Mouse (Mus musculus) natural killer cell, adult 2 months (primary cell): ENCODE data around the gene Ticam1.
"Not testable (repeated sequence)": the region's sequence is repeated elsewhere in the genome, so short reads cannot be mapped to it uniquely, and the experiment has no call there.

Experiments used
- DNase-seq, 2 experiments: peaks; one replicate each; pipeline ENCODE4 v3.0.0; 2022; ENCODE audit warnings: low spot score in 2 of 2

The Ticam1 gene

DNA sequence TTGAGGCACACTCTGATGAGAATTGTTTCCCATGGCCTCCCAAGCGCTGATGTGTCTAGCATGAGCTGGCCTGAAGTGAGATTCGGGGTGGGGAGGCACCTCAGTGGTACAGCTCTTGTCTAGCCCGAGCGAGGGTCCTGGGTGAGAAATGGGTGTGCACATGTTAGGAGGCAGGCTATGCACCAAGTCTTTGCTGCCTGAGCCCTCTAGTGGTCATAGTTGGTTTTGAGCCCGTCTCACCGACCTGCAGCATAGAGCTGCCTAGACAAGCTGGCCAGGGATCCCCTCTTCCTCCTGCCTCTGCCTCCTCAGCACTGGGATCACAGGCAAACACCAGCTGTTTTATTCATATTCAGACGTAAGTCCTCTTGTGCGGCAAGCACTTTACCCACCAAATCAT lies 12.6 kb downstream of the Ticam1 start:
- peak; percentile 59 to 75 for DNase-seq

DNA sequence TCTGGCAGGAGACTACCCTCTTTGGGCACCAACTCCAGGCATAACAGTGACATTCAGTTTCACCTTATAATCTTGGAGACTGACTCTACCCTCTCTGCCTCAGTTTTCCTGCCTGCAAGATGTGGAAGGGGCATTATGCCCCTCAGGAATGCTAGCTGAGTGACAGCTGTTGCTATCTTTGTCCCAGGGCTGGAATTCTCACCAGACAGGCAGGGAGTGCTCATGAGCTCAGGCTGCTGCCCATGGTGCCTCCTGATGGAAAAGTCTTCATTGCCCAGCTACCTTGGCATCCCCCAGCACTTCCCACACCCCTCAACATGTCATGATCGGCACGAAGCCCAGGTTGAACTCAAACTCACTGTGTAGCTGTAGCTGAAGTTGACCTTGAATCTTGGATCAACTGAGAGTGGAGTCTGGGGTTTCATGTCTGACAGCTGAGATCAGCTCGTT lies 13.9 kb downstream of the Ticam1 start:
- no peak for DNase-seq

DNA sequence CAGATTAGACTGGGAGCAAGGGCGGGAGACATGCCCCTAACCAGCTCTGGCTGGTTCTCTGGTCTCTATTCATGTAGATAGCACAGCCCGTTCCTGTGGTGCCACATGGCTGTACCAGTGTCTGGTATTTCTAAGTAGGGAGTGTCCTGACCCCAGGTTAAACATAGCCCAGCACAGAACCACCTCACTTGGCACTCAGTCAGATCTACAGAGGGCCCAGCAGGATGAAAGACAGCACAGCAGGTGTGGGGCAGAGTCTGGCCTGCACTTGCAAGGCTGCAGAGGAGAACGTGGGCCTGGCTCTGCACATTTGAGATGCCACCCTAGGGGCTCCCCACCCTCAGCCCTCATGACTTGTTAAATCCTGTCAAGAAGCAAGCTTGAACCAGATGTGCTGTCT lies 15.4 kb downstream of the Ticam1 start:
- no peak for DNase-seq

DNA sequence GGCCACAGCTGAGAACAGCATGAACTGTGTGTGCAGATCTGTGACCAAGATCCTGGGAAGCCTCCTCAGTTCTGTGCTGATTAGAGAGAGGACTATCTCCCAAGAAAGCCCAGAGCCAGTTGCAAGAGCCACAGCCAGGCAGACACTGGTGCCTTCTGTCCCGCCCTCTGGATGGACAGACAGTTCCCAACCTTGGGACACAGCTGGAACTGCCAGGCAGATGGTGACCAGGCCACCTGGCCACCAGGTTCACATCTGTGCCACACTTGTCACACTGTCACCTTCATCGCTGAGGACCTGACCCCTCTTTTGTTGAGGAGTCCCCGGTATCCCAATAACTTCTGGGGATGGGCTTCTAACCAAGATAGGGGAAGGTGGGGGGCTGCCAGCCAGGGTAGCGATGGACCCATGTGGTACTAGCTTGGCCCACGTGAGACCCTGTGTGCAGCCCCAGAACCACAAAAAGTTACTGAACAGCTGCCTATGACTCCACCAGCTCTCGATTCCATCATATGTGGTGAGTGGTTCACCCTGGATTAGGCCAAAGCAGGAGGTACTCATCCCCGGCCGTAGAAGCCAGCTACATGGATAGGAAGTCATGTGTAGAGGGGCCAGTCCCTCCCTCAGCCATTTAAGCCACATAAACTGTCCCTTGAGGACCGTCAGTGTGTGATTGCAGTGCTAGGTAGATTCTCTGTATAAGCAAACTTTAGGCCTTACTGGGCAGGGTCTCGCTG lies 17.1 kb downstream of the Ticam1 start:
- no peak for DNase-seq

DNA sequence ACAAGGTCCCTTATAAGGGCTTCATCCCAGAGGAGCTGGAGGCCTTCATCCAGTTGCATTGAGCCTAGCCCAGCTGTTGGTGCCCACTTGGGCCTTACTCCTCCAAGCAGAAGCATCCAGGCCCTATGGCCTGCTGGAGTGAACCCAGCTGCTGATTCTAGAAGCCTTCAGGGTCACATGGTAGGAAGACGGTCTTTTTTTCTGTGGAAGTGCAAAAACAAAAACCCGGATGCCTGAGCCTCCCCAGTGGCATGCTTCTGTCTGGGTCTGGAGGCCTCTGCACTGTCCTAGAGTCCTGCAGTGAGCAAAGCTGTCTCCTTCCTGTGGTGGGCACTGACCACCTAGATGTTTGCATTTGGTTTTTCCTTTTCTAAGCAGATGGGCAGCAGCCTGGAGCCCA lies 17.8 kb downstream of the Ticam1 start:
- not testable (repeated sequence) for DNase-seq

DNA sequence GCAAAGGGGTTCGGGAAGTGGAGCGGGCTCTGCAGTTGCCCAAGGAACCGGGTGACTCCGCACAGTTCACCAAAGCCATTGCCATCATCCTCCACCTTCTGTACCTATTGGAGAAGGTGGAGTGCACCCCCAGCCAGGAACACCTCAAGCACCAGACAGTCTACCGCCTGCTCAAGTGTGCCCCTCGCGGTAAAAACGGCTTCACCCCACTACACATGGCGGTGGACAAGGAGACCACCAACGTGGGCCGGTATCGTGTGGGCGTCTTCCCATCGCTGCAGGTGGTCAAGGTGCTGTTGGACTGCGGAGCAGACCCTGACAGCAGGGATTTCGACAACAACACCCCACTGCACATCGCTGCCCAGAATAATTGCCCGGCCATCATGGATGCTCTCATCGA lies 18.3 kb downstream of the Ticam1 start:
- DNase-seq, result not testable (repeated sequence)

DNA sequence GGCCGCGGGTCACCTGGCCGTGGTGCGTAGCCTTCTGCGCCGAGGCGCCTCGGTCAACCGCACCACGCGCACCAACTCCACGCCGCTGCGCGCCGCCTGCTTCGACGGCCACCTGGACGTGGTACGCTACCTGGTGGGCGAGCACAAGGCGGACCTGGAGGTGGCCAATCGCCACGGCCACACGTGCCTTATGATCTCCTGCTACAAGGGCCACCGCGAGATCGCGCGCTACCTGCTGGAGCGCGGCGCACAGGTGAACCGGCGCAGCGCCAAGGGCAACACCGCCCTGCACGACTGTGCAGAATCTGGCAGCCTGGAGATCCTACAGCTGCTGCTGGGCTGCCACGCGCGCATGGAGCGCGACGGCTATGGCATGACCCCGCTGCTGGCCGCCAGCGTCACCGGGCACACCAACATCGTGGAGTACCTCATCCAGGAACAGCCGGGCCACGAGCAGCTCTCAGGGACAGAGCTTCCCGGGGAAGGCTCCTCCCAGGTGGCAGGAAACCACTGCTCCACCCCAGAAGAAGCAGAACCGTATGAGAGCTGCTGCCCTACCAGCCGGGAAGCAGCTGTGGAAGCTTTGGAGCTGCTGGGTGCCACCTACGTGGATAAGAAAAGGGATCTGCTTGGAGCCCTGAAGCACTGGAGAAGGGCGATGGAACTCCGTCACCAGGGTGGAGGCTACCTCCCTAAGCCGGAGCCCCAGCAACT lies 19.2 kb downstream of the Ticam1 start:
- no peak for DNase-seq

DNA sequence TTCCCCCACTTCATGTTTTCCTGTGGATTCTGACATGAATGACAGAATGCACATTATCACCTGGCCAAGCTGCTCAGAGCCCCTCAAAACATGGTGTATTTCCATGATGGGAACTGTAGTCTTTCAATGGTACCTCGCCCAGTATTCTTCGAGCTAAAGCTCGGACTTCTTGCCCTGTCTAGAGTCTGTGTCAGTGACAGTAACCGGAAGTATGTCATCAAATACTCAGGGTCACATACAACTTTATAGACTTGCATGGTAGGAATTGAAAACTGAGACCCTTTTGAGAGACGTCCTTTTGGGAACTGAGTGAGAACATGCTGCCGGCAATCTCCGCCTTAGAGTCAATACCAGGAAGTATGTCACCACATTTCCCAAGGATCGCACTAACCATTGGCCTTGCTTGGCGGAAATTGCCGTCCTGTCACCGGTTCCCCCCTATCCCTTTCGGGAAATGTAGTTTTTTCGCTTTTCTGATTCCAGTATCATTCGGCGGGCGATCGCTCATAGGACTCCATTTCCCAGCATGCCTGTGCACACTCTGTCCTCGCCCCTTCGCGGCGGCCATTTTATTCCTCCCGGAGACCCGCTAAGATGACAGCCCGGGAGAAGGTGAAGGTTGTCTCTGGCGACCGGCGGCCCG lies 20.2 kb downstream of the Ticam1 start, which contains the start of gene Fem1a:
Gene Fem1a (plus strand): TSS at position 572 of the 643 bp plus-strand sequence.
- peak; percentile 95 to 96 for DNase-seq

DNA sequence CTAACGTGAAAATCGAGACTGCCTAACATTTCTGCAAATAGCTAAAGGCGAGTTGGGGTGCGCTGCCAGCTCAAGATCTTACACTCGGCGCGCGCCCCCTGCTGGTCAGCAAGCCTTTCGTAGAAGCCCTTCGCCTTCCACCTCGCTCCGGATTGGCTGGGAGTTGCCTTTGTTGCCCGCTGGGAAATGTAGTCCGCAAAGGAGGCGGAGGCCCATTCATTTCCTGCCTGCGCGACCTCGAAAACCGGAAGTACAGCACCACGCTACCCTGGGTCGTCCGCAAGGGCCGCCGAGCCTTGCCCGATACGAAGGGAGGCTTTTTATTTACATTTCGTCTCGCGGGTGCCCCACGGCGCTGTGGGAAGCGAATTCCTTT lies 20.7 kb downstream of the Ticam1 start:
- DNase-seq, result peak; percentile 97 to 98

DNA sequence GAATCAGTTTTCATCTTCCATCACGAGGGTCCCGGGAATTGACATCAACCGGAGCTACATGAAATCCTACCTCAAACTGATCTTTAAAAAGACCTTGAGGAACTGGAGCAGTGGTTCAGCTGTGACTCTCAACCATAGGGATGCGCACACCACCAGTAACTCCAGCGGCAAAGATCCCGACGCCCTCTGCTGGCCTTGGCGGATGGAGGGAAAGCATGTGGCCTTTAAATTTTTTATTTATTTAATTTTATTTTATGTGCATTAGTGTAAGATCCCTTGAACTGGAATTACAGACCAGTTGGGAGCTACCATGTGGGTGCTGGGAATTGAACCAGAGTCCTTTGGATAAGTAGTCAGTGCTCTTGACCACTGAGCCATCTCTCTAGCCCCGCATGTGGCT lies 21.2 kb downstream of the Ticam1 start:
- DNase-seq, result no peak

DNA sequence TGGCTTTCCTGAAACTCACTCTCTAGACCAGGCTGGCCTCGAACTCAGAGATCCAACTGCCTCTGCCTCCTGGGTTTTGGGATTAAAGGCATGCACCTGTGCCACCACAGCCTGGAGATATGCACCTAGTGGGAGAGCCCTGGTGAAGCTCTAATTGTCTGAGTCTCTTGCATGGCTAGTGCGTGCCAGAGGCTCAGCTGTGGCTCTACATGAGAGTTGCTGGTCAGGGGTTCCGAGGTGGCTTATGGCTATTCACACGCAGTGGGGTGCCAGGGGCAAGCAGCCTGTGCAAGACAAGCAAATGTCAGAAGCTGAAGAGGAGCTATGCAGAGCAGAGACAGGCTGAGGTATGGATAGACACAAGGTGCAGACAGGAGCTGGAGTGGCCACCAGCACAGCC lies 21.9 kb downstream of the Ticam1 start:
- no peak for DNase-seq

DNA sequence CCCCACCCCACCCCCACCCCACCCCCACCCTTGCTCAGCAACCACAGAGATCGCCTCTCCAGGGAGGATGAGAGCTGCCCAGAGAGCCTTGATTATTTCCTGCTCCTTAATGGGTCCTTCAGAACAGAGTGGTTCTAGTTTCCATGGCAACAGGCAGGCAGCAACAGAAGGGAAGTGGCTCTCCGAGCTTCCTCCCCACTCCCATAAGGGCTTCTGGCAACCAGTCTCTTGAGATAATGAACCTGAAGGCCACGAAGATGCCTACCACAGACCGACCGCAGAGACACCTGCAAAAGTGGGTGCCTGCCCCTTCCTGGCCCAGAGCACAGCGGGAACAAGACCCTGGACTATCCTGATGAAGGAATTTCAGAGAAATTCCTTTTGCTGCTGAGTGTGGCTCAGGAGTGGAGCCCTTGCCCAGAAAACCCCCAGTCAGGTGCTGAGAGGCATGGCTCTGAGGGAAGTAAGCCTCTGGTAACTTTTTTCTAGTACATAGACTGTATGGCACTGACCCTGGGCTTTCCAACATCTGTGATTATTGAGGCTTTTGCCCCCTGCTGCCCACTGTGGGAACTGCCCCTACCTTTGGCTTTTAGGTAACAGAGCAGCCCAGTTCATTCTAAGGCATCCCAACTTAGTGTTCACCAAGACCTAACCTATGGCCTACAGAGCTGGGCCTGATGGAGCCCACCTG lies 25.3 kb downstream of the Ticam1 start:
- DNase-seq, result peak; percentile 71 to 84

DNA sequence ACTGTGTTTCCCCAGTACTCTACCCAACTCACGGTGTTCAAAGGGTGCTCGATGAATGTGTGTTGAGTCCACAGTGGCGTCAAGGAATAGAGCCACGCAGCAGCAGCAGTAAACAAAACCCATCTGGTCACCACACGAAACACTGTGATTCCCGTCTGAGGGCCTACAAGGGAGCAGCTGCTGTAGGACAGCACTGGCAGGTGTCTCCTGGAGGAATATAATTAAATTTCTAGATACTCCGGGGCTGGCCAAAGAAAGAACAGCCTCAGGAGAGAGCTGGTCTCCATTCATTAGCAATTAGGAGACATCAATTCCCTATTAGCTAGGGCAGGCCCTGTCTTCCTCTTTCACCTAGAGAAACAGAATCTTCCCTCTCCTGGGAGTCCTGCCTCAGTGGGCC lies 31.0 kb downstream of the Ticam1 start:
- no peak for DNase-seq

DNA sequence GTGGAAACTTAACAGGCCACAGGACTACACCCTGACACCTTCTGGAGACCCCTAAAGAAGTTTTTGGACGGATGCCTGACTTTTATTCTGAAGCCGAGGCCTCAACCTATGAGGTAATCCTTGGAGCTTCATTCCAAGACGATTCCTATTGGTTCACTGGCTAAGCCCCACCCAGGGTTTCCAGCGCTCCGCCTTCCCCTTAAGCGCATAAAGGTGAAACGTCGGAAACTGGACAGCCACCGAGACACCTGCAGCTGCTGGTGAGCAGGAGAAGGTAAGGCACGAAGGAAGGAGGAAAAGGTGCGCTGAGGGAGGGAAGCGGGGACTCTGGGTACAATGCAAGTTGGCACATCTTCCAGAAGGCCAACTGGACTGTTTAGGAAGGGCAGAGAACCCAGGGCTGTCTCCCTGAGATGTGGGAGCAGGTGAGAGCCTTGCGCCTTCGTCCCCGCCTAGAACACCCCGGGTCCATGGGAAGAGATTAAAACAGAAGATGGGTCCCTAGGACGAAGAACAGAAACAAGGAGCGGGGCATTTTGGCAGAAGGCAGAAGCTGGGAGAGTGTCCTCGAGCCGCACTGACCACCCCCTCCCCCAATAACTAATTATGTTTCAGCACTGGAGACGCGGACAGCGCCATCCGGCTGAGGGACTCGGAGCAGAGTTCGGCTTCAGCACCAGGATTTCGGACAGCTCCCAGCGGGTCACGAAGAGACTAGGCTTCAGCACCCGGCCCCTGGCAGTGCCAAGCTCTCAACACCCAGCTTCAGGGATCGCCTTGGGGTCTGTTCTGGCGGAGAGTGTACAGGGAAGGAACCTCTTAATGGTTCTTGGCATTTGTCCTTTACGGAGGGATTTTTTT lies 34.8 kb downstream of the Ticam1 start:
- DNase-seq, result peak; percentile 44 to 65

DNA sequence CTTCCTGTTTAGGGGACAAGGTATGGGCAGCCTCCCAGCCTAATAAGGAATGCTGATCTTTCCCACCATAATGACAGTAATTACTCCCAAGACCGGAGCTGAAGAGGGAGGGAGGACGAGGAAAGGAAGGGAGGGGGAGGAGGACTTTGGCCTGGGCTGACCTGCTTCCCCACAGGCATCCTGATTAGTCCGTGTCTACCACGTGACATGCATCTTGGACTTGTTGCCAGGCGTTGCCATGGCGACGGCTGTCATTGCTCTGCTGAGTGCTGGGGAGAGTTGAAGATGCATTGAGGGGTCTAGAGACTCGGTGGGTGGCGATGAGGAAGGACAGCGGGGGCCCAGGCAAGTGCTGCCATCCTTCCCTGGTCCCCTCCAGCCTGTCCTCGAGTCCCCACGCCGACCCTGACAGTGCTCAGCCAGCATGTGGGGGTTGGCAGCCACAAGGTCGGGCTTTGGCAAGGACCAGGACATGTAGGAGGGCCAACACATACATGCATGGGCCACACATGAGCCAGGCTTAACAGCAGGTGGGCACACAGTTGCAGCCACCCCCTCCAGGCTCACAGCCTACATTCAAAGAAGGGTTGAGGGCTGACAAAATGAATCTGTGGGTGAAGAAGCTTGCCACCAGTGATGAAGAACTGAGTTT lies 42.6 kb downstream of the Ticam1 start:
- DNase-seq, result no peak

DNA sequence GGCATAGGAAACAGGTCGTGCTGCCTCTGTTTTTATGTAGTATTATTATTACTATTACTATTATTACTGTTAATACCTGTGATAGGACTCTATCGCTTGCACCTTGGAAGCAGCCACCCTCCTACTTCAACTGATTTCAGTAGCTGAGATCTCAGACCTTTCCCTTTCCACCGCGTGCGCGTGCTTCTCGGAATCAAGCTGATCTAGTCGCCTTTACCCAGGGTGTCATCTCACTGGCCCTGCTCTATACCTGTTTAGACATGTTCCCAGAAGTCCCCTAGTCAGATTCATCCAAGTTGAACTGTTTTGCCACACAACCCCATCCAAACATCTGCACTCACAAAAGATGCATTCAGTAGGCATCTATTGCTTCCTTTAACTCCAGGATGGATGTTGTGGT lies 43.2 kb downstream of the Ticam1 start:
- no peak for DNase-seq

DNA sequence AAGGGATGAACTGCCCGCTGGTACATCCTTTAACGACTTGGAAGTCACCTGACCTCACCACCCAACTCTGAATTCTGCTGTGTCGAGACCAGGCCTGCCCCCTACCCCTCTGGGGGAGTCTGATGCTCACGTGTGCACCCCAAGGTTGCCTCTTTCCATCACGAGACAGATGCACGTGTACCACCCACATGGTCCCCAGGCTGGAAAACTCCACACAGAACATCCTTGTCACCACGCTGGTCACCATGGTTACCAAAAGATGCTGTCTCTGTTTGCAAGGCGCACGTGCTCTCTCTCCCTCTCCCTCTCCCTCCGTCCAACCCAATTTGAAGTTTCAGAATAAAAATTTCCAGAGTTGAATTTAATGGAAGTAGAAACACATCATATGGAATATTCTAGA lies 46.6 kb downstream of the Ticam1 start:
- no peak for DNase-seq

DNA sequence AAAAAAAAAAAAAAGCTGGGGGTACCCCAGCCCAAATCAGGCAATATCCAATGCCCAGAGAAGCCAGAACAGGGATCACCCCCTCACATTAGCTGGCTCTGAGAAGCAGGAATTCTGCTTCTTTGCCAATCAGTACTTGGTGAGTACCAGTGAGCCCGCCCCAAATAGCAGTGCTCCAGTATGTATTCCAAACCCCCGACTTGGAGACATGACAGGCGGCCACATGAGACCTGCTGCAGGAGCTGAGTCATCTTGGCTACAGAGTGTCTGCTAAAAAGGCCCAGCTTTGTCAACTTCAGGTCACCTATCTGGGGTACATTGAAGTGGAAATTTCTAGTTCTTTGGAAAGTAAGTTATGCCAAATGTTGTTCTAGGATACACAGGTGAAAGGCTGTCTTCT lies 50.0 kb downstream of the Ticam1 start:
- no peak for DNase-seq

DNA sequence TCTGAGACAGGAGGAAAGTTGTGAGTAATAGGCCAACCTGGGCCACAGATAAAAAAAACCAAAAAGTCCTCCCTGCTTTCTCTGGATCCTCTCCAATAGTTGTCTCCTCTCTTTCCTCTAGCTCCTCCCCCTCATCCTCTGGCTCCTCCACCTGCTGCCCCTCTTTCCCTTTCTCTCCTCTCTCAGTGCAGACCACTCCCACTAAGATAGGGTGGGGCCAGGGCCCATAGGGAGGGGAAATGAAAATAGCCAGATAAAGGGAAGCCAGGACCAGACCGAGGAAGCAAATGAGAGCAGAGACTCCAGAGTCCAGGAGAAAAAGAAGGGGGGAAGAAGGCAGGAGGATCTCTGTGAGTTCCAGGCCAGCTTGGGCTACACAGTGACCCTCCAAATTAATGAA lies 51.7 kb downstream of the Ticam1 start:
- DNase-seq, result no peak

DNA sequence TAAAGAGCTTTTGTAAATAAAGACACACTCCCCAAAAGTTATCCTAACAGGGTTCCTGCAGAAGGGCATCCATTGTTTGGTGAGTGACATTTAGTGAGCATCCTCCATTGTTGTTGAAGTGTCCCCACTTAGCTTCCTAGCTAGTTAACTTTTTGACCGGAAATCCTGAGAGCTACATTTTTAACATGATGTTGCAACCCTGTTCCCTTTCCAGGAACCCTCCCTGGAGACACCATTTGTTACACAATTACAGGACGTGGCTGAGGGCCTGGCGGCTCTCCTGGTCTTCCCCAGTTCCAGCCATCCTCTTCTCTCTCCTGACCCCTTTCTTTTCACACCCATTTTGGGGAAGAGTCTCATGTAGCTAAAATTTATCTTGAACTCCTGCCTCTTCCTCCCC lies 56.8 kb downstream of the Ticam1 start:
- DNase-seq, result no peak
